Mouse (Mus musculus) spleen, adult 12 weeks (tissue): ENCODE measurements at regions not wholly inside any gene's neighbourhood (a gene's known extent, or its start where the extent isn't known, plus 50 kb on each side); places are given as distances from the start of the nearest gene placed in this dataset.

Experiments
- DNase-seq: peaks from one replicate; pipeline ENCODE4 v3.0.0; 2022; ENCODE audit warnings: low spot score

- DNase-seq, result no peak
Observed at GRCm38 (mm10) chr8:26226612-26227528, 107.5 kb downstream of the Gm45692 start.

GRCm38 (mm10) chr8:26227529-26227895 lies 108.2 kb downstream of the Gm45692 start:
- no peak for DNase-seq

- no peak for DNase-seq
Observed at GRCm38 (mm10) chr8:26229548-26229947, 110.2 kb downstream of the Gm45692 start.

- no peak for DNase-seq
Observed at GRCm38 (mm10) chr8:26239075-26239474, 119.7 kb downstream of the Gm45692 start.

GRCm38 (mm10) chr8:26239604-26240003 lies 120.3 kb downstream of the Gm45692 start:
- DNase-seq, result no peak

GRCm38 (mm10) chr8:26243743-26244142 lies 124.4 kb downstream of the Gm45692 start:
- no peak for DNase-seq

DNA sequence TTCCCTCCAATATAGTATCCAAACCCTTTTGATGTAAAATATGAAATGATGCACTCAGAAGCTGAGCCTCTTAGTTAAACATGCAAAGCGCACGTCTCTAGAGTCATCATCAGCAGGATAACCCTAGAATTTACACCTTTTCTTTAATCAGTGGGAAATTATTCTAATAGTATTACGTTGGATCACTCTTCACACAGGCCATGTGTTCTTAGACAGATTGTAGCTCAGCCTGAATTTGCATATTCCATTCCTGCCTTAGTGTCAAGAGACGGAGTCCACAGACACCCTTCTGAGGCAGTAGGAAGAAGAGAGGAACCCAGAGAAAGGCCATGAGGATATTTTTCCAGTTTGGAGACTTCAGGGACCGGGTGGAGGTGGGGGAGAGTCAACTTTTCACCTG lies 125.0 kb downstream of the Gm45692 start:
- no peak for DNase-seq

GRCm38 (mm10) chr8:26255191-26255669 lies 135.9 kb downstream of the Gm45692 start:
- no peak for DNase-seq

DNA sequence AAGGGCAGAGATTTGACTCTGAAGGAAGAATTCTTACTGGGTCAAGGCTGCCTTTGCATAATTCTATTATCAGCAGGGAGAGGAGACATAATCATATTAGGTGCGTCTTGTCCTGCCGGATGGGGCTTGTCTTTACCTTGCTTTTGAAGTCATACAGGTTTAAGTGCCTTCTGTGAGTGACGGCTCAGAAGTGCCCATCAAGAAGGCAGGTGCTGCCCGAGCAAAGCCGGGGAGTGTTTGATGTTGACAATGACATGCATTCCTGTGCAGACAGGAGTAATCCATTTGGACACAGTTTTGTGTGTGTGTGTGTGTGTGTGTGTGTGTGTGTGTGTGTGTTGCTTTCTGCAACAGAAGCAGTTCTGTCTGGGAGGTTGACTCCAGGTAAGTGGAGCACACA lies 141.0 kb downstream of the Gm45692 start:
- no peak for DNase-seq

DNA sequence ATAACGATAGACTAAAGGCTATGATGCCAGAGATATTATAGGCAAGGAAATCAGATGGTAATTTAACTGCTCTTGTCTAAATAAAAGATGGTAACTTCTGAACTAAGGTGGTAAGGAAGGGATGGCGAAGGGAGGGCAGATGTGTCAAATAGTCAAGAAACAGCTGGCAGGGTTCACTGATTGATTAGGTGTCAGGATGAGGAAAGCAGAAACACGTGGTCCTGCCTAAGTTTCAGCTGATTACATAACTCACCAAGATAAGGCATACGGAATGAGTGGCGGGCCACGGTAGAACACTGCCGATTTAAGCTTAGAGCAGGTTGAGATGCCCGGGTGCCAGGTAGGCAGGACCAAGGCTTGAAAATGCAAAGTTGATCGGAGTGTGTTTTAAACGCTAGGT lies 143.2 kb downstream of the Gm45692 start:
- no peak for DNase-seq

DNA sequence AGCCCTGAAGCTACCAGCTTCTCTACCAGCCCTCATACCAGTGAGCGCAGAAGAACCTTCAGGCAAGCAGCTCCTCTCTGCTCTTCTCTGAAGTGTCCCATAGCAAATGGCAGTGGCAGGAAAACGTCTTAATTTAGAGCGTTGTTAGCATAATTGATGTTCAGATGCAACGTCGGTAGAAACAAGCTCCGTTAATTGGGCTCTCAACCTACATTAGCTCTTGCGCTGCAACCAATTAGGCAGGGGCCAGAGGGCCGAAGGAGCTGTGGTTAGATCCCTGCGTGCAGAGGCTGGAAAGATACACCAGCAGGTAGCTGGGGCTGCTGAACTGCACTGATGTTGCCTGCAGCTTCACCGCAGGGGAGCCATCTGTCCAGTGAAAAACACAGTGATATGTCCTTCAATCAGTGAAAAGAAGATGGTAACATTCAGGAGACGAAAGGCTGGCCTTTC lies 145.6 kb downstream of the Gm45692 start:
- DNase-seq, result no peak

DNA sequence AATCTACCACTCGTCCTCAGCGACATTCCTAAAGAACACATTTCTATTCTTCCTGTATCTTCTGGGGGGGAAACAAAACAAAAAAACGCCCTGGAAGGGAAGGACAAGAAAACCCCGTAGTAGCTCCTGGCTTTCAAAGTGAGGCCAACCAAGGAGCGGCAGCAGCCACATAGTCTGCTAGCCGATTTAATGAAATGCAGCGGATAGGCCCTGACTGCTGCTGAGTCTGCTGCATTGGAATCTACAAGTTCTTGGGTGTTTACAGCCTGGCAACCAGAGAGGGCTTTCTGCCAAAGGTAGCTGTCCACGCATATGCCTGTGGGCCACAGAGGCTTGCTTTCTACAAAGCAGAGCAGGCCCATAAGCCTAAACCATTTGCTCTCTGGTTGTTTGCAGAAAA lies 146.0 kb downstream of the Gm45692 start:
- no peak for DNase-seq

DNA sequence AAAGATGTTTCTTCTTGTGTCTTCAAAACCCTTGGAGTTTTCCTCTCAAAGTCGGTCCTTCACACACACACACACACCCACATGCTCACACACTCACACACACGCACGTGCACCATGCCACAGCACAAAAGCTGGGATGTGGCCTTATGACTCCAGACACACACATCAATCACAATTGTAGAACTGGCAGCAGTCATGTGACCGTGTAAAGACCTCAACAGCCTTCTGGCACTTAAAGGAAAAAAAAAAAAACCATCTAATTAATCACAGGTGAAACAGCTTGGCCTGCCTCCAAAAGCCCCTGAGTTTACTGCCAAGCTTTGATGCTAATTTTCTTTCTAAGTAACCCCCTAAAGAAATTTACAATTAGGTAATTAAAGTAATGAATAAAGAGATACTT lies 147.1 kb downstream of the Gm45692 start:
- no peak for DNase-seq

- no peak for DNase-seq
Observed at GRCm38 (mm10) chr8:26267569-26267968, 148.2 kb downstream of the Gm45692 start.

DNA sequence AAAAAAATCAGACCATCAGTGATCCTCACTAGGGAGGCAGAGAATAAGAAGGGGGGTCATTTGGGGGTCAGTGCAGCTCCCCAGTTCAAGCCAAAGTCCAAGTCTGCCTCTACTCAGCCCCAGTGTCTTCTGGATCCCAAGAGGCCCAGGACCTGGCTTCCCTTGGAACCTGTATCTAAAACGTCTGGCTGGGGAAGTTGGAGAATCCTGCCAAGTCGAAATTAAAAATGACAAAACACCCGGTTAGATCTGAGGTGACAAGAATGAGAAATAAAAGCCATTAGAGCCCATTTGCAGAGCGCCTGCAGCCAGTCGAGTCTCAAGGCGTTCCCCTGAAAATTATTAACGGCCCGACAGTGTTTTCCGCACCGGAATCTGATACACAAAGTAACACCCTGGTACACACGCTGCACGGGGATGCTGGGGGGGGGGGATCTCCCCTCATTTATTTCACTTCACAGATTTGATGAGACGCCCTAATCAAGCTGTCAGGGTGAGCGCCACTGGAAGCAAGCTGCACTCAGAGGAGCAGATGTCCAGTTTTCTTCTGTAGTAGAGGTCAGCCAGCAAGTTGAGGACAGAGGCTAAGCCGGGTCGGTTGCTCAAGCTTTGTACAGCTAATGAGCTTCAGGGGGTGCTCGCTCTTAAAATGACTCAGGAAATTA lies 149.5 kb downstream of the Gm45692 start:
- DNase-seq, result no peak

- no peak for DNase-seq
Observed at GRCm38 (mm10) chr8:26272110-26272509, 152.8 kb downstream of the Gm45692 start.

GRCm38 (mm10) chr8:26272675-26273414 lies 153.5 kb downstream of the Gm45692 start:
- no peak for DNase-seq

DNA sequence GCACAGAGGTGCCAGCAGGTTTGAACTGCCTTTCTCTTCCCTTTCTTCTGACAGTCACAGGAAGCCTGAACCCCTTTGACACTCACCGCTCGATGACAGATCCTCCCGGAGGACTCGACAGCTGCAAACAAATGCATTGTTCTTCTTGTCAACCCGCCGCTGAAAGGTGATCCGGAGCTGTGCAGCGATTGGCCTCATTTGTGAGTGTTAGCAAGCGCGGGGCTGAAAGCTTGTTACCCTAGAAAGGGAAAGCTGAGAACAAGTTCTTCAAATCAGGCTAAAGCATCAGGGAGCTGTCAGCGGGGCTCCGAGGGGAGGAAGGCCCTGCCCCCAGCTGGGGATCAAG lies 154.1 kb downstream of the Gm45692 start:
- no peak for DNase-seq

DNA sequence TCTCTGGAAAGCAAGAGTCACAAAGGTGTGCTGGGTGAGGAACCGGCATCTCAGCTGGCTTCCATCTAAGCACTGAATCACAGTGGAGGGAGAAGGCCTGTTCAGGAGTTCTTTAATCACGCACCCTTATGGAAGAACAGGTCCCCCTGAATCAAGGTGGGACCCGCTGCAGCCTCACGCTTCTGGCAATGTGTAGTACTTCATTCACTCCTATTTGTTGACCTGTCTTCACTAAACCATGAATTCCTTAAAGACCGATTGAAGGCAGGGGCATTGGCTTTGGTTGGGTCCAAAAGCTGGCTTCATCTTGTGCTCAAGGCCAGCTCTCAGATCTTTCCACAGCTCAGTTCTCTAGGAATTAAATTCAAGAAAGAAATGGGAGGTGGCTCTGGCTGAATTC lies 154.5 kb downstream of the Gm45692 start:
- DNase-seq, result no peak

GRCm38 (mm10) chr8:26274481-26274880 lies 155.1 kb downstream of the Gm45692 start:
- no peak for DNase-seq

- DNase-seq, result no peak
Observed at GRCm38 (mm10) chr8:26282156-26282935, 163.0 kb downstream of the Gm45692 start.

GRCm38 (mm10) chr8:26283957-26284356 lies 164.6 kb downstream of the Gm45692 start:
- DNase-seq, result no peak
